Mouse (Mus musculus): ENCODE measurements around the gene Kctd11. TPM values are rescaled to one million over a fixed set of nuclear protein-coding genes. Genes with fewer than 3 reads are reported as not detected.

Gene Kctd11
- total RNA-seq, 1 experiment, result 5.4 TPM

- peaks cover 65% of the 10 kb centered on the region for H3K36me3 ChIP-seq (ENCODE audit: control insufficient read depth, insufficient read depth, low read length, poor library complexity, severe bottlenecking)
Measured at GRCm38 (mm10) chr11:69909174-69909573, 28.0 kb upstream of the Kctd11 start.

GRCm38 (mm10) chr11:69908645-69909044 lies 27.4 kb upstream of the Kctd11 start:
- DNase-seq (ENCODE audit: low read depth, low spot score), result no peak
- Histone ChIP-seq H3K4me1 (ENCODE audit: control insufficient read depth in 2 of 2, insufficient read depth in 2 of 2, low read length in 2 of 2, poor library complexity in 1 of 2) (peaks cover 0 to 3% of the 10 kb centered on the region in 2 experiments; a peak in 1 of 4 replicates), H3K9me3 (ENCODE audit: control insufficient read depth, insufficient read depth, low read depth, low read length) (no peaks in the 10 kb centered on the region), H3K4me3 (ENCODE audit: insufficient read depth in 1 of 2, low read depth in 1 of 2, low read length in 2 of 2, poor library complexity in 1 of 2, severe bottlenecking in 1 of 2) (no peak overlapping the region), H3K9ac (ENCODE audit: insufficient read depth, low read depth, low read length, poor library complexity, severe bottlenecking) (no peak overlapping the region), H3K36me3 (ENCODE audit: control insufficient read depth, insufficient read depth, low read length, poor library complexity, severe bottlenecking) (peaks cover 70% of the 10 kb centered on the region), H3K27ac (ENCODE audit: insufficient read depth, low read depth, low read length, poor library complexity, severe bottlenecking) (no peak overlapping the region)
- in situ Hi-C loops (cut with MboI; ENCODE audit: low sequenced_read_pairs in 2 of 2, unreplicated experiment in 2 of 2), result no loop called here
- no peak for TF ChIP-seq HCFC1 (IDR thresholded peaks at IDR 0.05; ENCODE audit: borderline replicate concordance, insufficient read depth, low read length)
- no peak for TF ChIP-seq MAFK (IDR thresholded peaks at IDR 0.05; ENCODE audit: insufficient read depth, low read depth, low read length)
- TF ChIP-seq ZNF384 (IDR thresholded peaks at IDR 0.05; ENCODE audit: low read depth, low read length), result no peak
- no peak for TF ChIP-seq ZC3H11A (IDR thresholded peaks at IDR 0.05; ENCODE audit: borderline replicate concordance, low read depth, low read length)
- no peak for TF ChIP-seq CHD2 (IDR thresholded peaks at IDR 0.05; ENCODE audit: low read depth, low read length)

More at GRCm38 (mm10) chr11:69909174-69909573, 28.0 kb upstream of the Kctd11 start:
- no peak for DNase-seq (ENCODE audit: low read depth, low spot score)
- no peak overlapping the region for H3K27ac ChIP-seq (ENCODE audit: insufficient read depth, low read depth, low read length, poor library complexity, severe bottlenecking)
- no peak overlapping the region for H3K9ac ChIP-seq (ENCODE audit: insufficient read depth, low read depth, low read length, poor library complexity, severe bottlenecking)
- no peak for TF ChIP-seq MAFK (IDR thresholded peaks at IDR 0.05; ENCODE audit: insufficient read depth, low read depth, low read length)
- TF ChIP-seq CHD2 (IDR thresholded peaks at IDR 0.05; ENCODE audit: low read depth, low read length), result no peak
- TF ChIP-seq ZC3H11A (IDR thresholded peaks at IDR 0.05; ENCODE audit: borderline replicate concordance, low read depth, low read length), result no peak
- TF ChIP-seq HCFC1 (IDR thresholded peaks at IDR 0.05; ENCODE audit: borderline replicate concordance, insufficient read depth, low read length), result no peak
- TF ChIP-seq ZNF384 (IDR thresholded peaks at IDR 0.05; ENCODE audit: low read depth, low read length), result no peak
- in situ Hi-C loops (cut with MboI; ENCODE audit: low sequenced_read_pairs in 2 of 2, unreplicated experiment in 2 of 2), result no loop called here
- H3K4me1 ChIP-seq (ENCODE audit: control insufficient read depth in 2 of 2, insufficient read depth in 2 of 2, low read length in 2 of 2, poor library complexity in 1 of 2), result peaks cover 0 to 3% of the 10 kb centered on the region in 2 experiments; a peak in 1 of 4 replicates
- no peak overlapping the region for H3K4me3 ChIP-seq (ENCODE audit: insufficient read depth in 1 of 2, low read depth in 1 of 2, low read length in 2 of 2, poor library complexity in 1 of 2, severe bottlenecking in 1 of 2)
- no peaks in the 10 kb centered on the region for H3K9me3 ChIP-seq (ENCODE audit: control insufficient read depth, insufficient read depth, low read depth, low read length)

GRCm38 (mm10) chr11:69904311-69904710 lies 23.1 kb upstream of the Kctd11 start:
- H3K9me3 ChIP-seq (ENCODE audit: control insufficient read depth, insufficient read depth, low read depth, low read length), result no peaks in the 10 kb centered on the region
- no peak overlapping the region for H3K4me3 ChIP-seq (ENCODE audit: insufficient read depth in 1 of 2, low read depth in 1 of 2, low read length in 2 of 2, poor library complexity in 1 of 2, severe bottlenecking in 1 of 2)
- no peak for DNase-seq (ENCODE audit: low read depth, low spot score)
- peaks cover 3 to 12% of the 10 kb centered on the region in 2 experiments; a peak in 2 of 4 replicates for H3K4me1 ChIP-seq (ENCODE audit: control insufficient read depth in 2 of 2, insufficient read depth in 2 of 2, low read length in 2 of 2, poor library complexity in 1 of 2)
- peaks cover 45% of the 10 kb centered on the region for H3K36me3 ChIP-seq (ENCODE audit: control insufficient read depth, insufficient read depth, low read length, poor library complexity, severe bottlenecking)
- no peak overlapping the region for H3K27ac ChIP-seq (ENCODE audit: insufficient read depth, low read depth, low read length, poor library complexity, severe bottlenecking)
- in situ Hi-C loops (cut with MboI; ENCODE audit: low sequenced_read_pairs in 2 of 2, unreplicated experiment in 2 of 2), result no loop called here
- no peak for TF ChIP-seq ZNF384 (IDR thresholded peaks at IDR 0.05; ENCODE audit: low read depth, low read length)
- no peak for TF ChIP-seq HCFC1 (IDR thresholded peaks at IDR 0.05; ENCODE audit: borderline replicate concordance, insufficient read depth, low read length)
- no peak for TF ChIP-seq CHD2 (IDR thresholded peaks at IDR 0.05; ENCODE audit: low read depth, low read length)
- no peak for TF ChIP-seq ZC3H11A (IDR thresholded peaks at IDR 0.05; ENCODE audit: borderline replicate concordance, low read depth, low read length)
- TF ChIP-seq MAFK (IDR thresholded peaks at IDR 0.05; ENCODE audit: insufficient read depth, low read depth, low read length), result no peak
- no peak overlapping the region for H3K9ac ChIP-seq (ENCODE audit: insufficient read depth, low read depth, low read length, poor library complexity, severe bottlenecking)

- TF ChIP-seq ZNF384 (IDR thresholded peaks at IDR 0.05; ENCODE audit: low read depth, low read length) (no peak), MAFK (IDR thresholded peaks at IDR 0.05; ENCODE audit: insufficient read depth, low read depth, low read length) (no peak), HCFC1 (IDR thresholded peaks at IDR 0.05; ENCODE audit: borderline replicate concordance, insufficient read depth, low read length) (no peak), CHD2 (IDR thresholded peaks at IDR 0.05; ENCODE audit: low read depth, low read length) (no peak), ZC3H11A (IDR thresholded peaks at IDR 0.05; ENCODE audit: borderline replicate concordance, low read depth, low read length) (no peak)
- Histone ChIP-seq H3K9ac (ENCODE audit: insufficient read depth, low read depth, low read length, poor library complexity, severe bottlenecking) (peak overlapping the region; percentile 84; the same call in 1 of the 2 replicates), H3K36me3 (ENCODE audit: control insufficient read depth, insufficient read depth, low read length, poor library complexity, severe bottlenecking) (peaks cover 34% of the 10 kb centered on the region), H3K4me3 (ENCODE audit: insufficient read depth in 1 of 2, low read depth in 1 of 2, low read length in 2 of 2, poor library complexity in 1 of 2, severe bottlenecking in 1 of 2) (peak overlapping the region; percentile 7 to 97; a peak in 2 of 4 replicates), H3K9me3 (ENCODE audit: control insufficient read depth, insufficient read depth, low read depth, low read length) (no peaks in the 10 kb centered on the region), H3K4me1 (ENCODE audit: control insufficient read depth in 2 of 2, insufficient read depth in 2 of 2, low read length in 2 of 2, poor library complexity in 1 of 2) (peaks cover 3 to 19% of the 10 kb centered on the region in 2 experiments; a peak in 2 of 4 replicates), H3K27ac (ENCODE audit: insufficient read depth, low read depth, low read length, poor library complexity, severe bottlenecking) (no peak overlapping the region)
- DNase-seq (ENCODE audit: low read depth, low spot score), result no peak
- in situ Hi-C loops (cut with MboI; ENCODE audit: low sequenced_read_pairs in 2 of 2, unreplicated experiment in 2 of 2), result no loop called here
Measured at GRCm38 (mm10) chr11:69902972-69903371, 21.8 kb upstream of the Kctd11 start.

Measured in ES-E14 (cell line).